Mouse (Mus musculus): ENCODE results near the gene Fuz.

The Fuz gene

DNA sequence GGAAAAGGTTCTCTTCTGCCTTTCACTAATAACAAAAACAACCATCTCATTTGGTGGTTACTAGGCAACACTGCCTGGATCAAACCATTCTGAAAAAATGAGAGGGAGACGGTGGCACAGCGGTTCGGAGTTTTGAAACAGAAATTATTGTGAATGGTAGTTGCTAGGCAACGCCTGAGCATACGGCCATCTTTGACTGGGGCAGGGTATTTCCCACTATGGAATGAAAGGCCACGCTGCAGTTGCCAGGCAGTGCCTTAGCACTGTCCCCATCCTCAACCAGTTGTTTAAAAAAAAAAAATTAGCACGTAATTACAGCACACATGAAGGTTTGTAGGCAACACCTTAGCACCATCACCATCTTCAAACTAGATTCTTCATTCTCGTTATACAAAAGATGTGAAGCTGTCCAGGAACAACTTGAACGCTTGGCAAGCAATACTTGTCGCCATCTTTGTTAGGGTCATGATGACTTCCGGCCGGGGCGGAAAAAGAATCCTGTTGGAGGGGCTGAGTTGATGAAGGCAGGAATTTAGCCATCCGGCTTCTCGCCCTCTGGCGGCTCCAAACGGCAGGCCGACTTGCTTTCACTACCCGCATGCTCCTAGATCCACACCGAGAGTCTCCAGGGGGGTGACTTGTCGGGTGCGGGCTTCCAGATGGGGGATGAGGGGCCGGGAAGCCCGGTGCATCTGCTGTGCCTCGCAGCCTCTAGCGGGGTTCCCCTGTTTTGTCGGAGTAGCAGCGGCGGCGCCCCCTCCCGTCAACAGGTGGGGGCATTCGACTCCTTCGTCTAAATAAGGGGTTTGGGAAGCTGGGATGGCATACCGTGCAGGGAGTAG is at the start of gene Fuz:
Gene Fuz (plus strand): TSS at position 487 of the 842 bp plus-strand sequence.
- peak; percentile 94 for DNase-seq

DNA sequence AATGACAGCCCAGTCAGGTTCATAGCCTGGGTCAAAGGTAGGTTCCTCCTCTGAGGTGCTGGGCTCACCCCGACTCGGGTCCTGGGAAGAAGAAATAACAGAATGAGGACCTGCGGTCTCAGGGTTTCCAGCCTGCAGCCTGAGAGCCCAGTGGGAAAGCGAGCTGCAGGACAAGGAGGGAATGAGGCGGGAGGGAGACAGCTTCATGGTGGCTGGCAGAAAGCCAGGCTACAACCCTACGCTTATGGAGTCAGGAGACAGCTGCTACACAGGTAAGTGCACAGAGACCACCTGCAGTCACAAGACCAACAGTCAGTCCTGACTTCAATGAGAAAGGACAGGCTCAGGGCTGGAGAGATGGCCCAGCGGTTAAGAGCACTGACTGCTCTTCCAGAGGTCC is 49.1 kb upstream of the Fuz start:
- peak; percentile 32 for DNase-seq

DNA sequence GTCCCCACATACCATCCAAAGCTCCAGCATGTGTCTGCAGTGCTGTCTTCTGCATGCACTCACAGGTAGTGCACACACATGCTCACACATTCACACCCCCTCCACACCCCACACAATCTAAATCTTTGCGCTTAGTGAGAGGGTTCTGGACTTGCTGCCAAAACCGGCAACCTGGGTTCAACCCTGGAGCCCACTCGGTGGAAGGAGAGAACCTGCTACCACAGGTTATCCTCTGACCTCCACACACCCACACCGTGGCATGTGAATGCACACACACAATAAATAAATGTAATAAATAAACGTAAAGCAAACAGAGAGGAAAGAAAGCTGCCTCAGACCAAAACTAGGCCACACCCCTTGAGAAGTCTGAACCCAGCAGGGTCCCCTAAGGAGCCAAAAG is 48.1 kb upstream of the Fuz start:
- DNase-seq: peak; percentile 38

DNA sequence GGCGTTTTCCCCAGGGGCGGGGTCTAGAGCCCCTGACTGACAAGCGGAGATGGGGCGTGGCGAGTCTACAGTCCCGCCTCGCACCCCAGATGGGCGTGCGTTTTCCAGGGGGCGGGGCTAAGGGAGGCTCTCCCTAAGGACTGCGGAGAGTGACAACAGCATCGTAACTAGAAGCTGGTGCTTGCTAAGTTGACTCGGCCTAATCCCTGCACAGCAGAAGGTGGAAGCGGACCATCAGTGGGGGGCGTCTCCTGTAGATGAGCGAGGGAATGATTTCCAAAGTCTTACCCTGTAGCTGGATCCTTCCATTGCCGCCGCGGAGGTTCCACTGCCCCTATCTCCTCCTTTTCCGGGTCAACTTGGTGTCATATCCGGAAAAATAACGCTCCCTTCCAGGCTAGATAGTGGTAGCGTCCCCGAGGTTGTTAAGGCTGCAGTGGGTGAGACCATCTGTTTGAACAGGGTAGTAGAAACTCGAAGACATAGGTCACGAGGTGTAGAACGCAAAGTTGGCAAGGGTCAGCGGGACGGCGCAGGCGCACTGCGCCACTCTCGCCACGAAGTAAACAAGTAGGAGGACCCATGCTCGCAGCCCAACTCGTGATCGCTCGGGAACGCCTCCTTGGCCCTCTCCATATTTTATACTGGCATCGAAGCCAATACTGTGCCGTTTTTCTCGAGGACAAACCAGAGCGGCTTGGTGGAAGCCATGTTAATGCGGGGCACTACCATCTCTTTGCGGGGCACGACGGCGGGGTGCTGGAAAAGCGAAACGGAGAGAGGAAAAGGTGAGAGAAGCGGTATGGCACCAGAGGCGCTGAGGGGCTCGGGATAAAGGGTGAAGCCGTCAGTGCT is 47.1 kb upstream of the Fuz start, which contains the start of the genes Akt1s1 and Tbc1d17:
Gene Akt1s1 (plus strand): TSS at position 431 of the 855 bp plus-strand sequence.
Gene Tbc1d17 (minus strand): TSS at position 519 of the 855 bp plus-strand sequence.
- DNase-seq: peak; percentile 100

DNA sequence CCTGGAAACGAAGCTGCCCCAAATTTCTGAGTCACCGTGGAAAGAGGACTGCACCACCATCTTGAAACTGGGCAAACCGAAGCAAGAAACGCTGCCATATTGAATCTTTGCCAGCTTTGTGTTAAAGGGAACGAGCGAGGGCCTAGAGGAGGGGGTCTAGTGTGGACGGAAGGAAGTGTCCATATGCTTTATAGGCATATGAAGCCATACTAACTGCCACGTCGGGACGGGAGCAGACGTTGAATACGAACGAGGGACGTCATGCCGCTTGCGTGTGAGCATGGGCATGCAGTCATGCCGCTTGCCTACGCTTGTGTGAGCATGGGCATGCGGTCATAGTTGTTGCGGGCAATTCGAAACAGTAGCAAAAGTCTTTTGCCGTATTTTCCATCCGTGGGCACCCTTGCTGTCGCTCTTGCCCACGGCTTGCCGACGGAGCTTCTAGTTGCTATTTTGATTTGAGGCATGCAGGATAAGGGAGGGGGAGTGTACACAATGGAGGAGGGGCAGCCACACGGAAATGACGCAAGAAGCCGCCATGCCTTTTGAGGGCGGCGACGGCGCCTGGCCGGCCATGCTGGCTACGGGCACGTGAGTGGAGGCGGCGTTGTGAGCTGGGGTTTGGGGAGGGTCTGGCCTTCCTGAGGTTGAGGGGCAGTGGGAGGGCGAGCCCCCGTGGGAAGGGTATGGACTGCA is 46.3 kb upstream of the Fuz start:
- DNase-seq: peak; percentile 96

DNA sequence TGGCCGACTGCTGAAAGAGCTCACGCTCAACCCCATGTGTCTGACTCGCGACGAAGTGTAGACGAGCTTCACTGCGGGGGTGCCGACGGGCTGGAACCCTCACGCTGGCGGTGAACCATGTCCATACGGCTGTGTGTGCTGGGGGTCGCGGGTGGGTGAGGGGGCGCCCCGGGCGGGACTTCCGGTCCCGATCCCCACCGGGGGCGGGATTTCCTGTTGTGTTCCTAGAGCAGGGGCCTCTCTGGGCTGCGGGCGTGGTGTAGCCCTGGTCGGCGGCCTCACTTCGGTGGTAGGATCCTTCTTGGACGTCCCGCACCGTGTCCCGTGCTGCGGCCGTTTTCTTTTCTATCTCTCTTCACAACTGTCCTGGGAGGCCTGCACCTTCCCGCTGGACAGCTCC is 45.7 kb upstream of the Fuz start:
- peak; percentile 73 for DNase-seq

DNA sequence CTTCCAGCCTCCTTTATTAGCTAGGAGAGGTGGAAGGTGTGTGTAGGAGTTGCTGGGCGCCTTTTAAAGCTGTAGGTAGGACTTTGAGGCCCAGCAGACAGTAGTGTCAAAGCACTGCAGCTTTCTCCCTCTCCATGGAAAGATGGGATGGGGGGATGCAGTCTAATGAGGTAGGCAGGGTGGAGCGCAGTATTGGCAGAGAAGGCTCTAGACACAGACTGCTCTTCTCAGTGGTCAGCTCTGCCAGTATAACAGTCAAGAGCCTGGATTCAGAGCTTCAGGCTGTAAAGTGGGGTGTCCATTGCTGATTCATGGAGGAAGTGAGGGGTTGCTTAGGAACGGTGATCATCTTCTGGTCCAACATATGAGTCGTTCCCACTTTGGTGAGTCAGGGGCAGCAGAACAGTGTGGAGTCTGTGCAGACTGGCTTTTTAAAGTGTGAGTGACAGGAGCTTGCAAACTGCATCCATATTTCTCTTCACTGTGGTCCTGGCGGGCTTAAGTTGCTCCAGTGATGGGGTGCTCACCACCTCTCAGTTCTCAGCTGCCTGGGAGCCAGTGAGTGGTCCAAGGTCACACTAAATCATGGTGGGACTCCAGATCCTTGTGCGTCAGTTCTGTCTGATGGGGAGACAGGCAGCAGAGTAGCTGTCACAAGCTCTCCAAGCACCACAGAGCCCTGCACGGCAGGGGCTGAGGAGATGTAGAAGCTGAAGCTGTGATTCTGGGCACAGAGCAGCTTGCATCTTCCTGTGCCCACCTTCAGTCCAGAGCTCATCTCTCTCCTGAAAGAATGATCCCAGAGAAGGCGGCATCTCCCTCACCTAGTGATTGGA is 44.9 kb upstream of the Fuz start:
- no peak for DNase-seq

DNA sequence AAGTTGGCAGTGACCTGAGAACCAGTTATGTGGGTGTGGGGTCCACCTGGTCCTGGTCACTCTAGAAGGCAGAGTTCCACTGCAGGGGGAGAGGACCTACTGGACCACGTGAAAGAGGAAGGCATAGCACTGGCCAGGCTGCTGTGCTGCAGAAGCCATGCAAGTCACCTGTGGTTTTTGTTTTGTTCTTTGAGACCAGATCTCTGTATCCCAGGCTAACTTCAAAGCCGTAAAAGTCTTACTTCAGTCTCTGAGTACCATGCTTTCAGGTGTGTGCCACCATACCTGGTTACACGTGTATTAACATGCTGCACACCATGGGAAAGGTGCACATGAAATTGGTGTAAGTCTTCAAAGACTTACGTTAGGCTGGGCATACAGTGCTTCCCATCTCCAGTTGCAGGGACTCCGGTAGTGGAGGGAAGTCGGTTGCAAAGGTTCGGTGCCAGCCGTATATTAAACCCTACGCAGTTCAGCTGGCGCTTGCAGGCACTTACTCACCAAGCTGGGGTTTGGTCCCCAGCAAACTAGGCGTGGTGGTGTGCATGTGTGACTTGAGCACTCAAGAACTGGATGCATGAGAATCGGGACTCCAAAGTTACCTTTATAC is 44.1 kb upstream of the Fuz start:
- DNase-seq: no peak

DNA sequence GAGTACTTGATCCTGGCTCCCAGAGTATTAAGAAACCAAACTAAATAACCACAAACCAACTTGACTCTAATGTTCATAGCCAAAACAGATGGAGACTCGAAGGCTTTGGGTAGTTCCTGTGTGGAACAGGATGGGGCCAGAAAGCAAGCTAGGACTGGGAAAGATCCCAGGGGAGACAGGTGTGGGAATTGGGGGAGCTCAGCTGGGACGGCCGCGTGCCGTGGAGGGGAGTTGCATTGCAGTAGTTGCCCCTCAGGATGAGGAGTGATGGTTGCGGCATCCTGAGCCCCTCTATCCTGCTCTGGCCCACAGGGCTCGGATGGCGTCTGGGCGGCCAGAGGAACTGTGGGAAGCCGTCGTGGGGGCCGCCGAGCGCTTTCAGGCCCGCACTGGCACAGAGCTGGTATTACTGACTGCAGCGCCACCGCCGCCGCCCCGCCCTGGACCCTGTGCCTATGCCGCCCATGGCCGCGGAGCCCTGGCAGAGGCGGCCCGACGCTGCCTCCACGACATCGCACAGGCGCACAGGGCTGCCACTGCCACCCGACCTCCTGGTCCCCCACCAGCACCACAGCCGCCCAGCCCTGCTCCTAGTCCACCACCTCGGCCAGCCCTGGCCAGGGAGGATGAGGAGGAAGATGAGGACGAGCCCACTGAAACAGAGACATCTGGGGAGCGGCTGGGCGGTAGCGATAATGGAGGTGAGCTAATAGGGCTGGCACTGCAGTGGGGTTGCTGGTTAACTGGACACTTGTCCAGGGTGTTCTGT is 43.4 kb upstream of the Fuz start:
- no peak for DNase-seq

DNA sequence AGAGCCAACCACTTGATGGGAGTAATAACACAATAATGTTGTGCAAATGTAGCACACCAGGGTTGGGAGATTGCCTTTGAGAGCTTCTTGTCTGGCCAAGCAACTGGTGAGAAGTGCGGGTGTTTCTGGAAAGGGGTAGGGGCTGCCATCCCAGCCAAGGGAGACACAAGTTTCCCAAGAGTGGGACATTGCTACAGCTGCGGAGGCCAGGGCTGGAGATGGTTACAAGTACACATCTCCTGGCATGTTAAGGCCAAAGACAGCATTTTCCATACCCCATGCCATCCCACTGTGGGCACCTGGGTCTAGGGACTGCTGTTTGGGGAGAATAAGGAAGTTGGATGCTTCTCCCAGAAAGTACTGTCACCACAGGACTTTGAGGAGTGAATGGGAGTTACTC is 42.8 kb upstream of the Fuz start:
- DNase-seq: no peak

DNA sequence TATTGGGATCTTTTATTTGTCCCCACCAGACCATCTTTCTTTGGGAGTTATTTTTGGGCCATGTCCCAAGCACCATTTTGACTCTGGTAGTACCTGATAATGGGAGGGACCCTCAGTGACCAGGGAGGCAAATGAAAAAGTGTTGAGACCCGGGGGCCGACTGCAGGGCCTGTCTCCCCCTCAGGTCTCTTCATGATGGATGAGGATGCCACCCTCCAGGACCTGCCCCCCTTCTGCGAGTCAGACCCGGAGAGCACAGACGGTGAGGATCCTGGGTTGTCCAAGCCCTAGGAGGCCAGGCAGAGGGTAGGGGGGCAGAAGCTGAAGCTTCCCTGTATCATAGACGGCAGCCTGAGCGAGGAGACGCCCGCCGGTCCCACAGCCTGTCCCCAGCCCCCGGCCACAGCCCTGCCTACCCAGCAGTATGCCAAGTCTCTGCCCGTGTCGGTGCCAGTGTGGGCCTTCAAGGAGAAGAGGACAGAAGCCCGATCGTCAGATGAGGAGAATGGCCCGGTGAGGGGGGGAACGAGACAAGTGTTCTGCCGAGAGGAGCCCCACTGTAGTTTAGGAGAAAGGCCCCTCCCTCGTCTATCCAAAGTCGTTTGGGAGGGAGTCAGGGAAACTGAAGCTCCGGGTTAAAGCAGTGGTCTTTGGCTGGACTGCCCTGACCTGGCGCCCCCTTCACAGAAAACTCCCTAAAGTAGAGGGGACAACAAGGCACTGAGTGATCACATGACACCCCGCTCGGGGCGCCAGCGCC is 42.1 kb upstream of the Fuz start:
- DNase-seq: no peak

DNA sequence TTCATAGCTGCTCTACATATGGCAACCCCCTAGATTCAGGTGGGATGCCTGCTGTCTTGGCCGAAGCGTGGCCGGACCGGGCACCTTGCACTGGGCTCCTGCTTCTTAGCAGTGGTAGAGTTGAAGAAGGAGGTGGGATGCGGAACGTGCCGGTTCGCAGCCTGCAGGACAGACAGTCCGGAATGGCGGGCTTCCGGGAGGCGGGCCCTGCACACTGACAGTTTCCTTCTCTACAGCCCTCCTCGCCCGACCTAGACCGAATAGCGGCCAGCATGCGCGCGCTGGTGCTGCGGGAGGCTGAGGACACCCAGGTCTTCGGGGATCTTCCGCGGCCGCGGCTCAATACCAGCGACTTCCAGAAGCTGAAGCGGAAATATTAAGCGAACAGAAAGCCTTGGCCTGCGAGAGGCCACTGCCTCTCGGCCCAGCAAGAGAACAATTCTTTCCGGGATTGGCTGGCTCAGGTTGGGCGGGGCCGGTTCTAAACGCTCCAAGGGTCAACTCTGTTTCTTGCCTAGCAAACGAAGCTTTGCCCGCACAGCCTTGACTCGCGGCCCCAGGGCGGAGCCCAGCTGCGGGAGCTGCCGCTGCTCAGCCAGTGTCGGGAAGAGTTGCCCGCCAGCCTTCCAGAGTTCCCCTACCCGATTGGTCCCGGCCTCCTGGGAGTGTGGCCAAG is 41.4 kb upstream of the Fuz start:
- peak; percentile 97 for DNase-seq

DNA sequence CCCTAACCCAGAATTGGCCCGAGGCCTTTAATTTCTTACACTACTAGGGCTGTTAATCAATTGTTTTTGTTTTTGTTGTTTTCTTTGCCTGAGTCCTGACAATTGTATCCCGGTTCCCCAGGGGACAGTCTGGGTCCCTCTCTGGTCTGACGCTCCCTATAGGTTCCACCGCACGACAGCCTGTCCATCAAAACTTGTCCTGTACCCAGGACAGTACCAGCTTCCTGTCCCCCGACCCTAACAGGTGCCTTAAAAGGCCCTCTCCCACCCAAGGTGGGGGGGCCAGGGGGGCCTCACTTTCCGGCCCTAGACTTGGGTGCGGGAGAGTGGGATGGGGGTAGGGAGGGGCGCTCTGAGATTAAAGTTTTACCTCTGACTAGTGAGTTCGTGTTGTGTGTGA is 40.8 kb upstream of the Fuz start:
- no peak for DNase-seq

DNA sequence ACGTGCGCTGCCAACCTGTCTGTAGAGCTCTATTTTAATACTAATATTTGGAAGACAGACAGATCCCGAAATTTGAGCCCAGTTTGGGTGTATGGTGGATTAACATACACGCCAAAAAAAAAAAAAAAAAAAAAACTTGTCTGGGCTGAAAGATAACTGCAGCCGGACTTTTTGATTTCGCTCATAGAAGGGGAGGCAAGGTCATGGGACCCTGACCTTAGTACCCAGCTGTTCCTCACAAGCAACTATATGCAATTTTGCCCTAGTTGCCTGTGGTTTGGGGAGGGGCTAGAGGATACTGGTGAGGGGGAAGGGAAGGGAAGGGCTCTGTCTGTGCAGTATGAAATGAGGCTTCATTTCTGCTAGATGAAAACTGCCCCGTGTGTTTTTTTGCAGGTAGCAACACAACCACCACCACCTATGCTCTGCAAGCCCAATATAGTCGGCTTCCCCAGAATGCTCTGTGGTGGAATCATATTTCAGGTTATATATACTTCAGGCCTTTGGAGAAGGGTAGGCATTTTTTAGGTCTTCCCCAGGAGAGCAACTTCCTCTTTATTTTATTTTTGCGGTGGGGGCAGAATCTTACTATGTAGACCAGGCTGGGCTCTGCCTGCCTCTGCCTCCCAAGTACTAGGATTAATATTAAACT is 39.5 kb upstream of the Fuz start:
- no peak for DNase-seq

DNA sequence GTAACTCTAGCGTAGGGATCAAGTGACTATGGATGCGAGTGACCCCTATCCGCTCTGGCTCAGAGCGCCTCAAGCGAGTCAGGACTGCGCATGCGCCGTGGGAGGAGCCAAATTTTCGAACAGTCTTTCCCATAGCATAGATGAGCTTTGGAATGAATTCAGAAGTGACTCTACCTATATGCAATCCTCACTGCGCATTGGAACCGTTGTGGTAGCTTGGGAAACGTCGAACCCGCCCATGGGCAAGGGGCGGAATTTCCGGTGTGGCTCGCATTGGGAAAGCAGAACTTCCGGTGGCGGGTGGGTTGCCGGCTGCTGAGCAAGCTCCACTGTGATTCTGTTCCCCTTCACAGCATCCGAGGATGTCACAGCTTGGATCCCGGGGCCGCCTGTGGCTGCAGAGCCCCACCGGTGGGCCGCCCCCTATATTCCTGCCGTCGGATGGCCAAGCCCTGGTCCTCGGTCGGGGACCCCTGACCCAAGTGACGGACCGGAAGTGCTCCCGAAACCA is 38.8 kb upstream of the Fuz start, which contains the start of gene Pnkp:
Gene Pnkp (plus strand): TSS at position 98 of the 511 bp plus-strand sequence.
- DNase-seq: peak; percentile 89

DNA sequence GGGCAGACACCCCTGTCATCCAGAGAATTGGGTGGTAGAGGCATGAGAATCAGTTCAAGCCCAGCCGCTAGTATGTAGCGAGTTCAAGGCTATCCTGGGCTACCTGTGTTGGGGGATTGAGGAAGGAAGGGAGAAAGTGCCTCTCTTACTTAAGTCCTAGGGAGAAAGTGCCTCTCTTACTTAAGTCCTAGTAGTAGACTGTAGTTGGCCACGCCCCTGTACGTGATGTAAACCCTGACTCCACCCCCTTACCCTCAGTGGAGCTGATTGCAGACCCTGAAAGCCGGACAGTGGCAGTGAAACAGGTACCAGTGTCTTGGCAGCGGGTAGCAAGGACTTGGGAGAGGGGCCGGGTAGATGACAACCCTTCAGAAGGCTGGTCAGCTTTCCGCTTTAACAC is 38.0 kb upstream of the Fuz start:
- no peak for DNase-seq

DNA sequence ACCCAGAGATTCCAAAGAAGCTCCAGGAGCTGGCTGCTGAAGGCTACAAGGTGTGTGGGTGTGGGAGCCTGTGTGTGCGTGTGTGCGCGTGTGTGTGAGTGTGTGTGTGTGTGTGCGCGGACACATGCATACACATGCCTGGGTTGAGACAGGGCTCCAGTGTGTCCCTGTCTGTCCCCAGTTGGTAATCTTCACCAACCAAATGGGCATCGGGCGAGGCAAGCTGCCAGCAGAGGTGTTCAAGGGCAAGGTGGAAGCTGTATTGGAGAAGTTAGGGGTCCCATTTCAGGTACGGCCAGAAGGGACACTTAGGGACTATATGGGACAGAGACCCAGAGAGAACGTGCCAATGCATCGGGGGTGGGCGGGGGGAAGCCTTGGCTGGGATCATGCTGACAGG is 36.0 kb upstream of the Fuz start:
- no peak for DNase-seq

DNA sequence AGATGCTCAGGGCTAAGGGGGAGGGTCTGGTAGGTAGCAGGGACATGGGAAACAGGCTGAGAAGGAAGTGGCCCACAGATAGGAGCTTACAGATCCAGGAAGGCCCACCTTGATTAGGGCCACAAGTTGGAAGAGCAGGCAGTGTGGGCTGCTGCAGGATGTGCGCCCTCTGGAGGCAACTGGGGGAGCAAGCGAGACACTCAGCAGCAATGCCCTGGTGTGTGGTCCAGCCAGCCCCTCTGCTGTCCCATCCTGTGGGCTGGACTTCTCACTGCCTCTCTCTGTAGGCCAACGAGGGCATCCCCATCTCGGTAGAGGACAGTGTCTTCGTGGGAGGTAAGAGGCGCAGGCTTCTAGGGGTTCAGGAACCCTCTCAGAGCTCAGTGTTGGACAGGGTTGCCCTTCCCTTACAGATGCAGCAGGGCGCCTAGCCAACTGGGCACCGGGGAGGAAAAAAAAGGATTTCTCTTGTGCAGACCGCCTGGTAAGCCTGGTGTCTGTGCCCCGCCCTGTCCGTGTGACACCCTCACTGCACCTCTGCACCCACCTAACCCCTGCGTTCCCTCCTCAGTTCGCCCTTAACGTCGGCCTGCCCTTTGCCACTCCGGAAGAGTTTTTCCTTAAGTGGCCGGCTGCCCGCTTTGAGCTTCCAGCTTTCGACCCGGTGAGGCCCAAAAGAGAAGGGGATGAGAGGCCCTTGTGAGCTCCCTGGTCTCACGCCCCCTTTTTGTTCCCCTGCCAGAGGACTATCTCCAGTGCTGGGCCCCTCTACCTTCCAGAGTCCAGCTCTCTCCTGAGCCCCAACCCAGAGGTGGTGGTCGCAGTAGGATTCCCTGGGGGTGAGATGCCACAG is 35.1 kb upstream of the Fuz start:
- DNase-seq: peak; percentile 64

Data from kidney, adult 9 months (tissue).